Mouse (Mus musculus) small intestine, adult 2 months (tissue): Measurements from ENCODE around the gene Arhgef15. TPM values are rescaled to one million over a fixed set of nuclear protein-coding genes. Genes with fewer than 3 reads are reported as not detected.

Source experiments
- H3K27ac ChIP-seq: fragments of 200-500 bp; 2 replicates; pipeline ENCODE4 v1.5.1; 2012; ENCODE audit warnings: low read depth, low read length, control low read depth, inconsistent platforms; ENCODE audit not compliant: insufficient read depth
- H3K27me3 ChIP-seq: fragments of 200-500 bp; 2 replicates; pipeline ENCODE4 v1.6.1; 2012; ENCODE audit warnings: mild to moderate bottlenecking, moderate library complexity, low read length, inconsistent platforms; ENCODE audit not compliant: control insufficient read depth, insufficient read depth
- H3K36me3 ChIP-seq: fragments of 200-500 bp; 2 replicates; pipeline ENCODE4 v1.6.1; 2012; ENCODE audit warnings: mild to moderate bottlenecking, low read length, control low read depth, inconsistent platforms; ENCODE audit not compliant: control insufficient read depth, insufficient read depth
- H3K4me1 ChIP-seq: fragments of 200-500 bp; 2 replicates; pipeline ENCODE4 v1.6.1; 2012; ENCODE audit warnings: low read length, inconsistent platforms, mixed read lengths; ENCODE audit not compliant: control insufficient read depth, insufficient read depth, insufficient read length
- H3K4me3 ChIP-seq: fragments of 200-500 bp; 2 replicates; pipeline ENCODE4 v1.5.1; 2012; ENCODE audit warnings: low read depth, mild to moderate bottlenecking, control low read depth, inconsistent platforms, low read length, moderate library complexity
- CTCF ChIP-seq: fragments of 200-500 bp; IDR thresholded peaks from 2 replicates; pipeline ENCODE4 v1.5.1; 2012; ENCODE audit warnings: low read depth, mild to moderate bottlenecking, control low read depth, inconsistent platforms, low read length, moderate library complexity, mixed read lengths; ENCODE audit not compliant: insufficient replicate concordance, insufficient read length; ENCODE audit errors: extremely low read depth
- POLR2A ChIP-seq: fragments of 200-500 bp; IDR thresholded peaks from 2 replicates; pipeline ENCODE4 v1.6.1; 2012; ENCODE audit warnings: low read depth, mild to moderate bottlenecking, control low read depth, inconsistent platforms, low read length, moderate library complexity
- WGBS: fragments of 180-500 bp; shearing (Covaris S2); methylation state at CpG from one replicate; pipeline ENCODE4 v1.1.7; 2018; 5-methylcytosine and 5-hydroxymethylcytosine counted together
- polyA plus RNA-seq: library from polyadenylated mRNA; depleted of rRNA; stranded (reverse); fragments of >200 nt; gene quantifications from 2 replicates; pipeline ENCODE4 v1.2.3, GENCODE M21; 2012

Gene Arhgef15
- polyA plus RNA-seq, 1 experiment = 19.5 TPM

DNA sequence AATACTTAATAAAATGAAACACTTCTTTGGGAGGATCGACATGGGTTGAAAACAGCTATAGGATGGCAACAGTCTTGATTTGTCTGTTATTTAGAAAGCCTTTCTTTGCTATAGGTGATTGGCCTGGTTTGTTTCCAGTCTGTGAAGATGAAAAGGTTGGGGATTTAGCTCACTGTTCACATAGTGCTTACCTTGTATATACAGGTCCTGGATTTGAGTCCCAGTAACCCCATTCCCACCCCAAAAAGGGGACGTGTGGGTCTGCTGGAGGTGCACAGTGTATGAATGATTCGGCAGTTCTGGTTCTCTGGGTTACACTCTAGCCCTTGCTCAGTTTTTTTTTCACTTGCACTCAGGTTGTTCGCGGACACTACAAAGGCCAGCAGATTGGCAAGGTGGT lies 54.5 kb downstream of the Arhgef15 start:
- Histone ChIP-seq H3K27me3 (no peaks in the 10 kb centered on the region), H3K27ac (no peak overlapping the region), H3K4me1 (peaks cover 5% of the 10 kb centered on the region), H3K36me3 (peaks cover 35% of the 10 kb centered on the region), H3K4me3 (no peak overlapping the region)
- WGBS = 62% methylated on average over 5 of the region's 5 CpGs
- TF ChIP-seq CTCF (no peak), POLR2A (no peak)

DNA sequence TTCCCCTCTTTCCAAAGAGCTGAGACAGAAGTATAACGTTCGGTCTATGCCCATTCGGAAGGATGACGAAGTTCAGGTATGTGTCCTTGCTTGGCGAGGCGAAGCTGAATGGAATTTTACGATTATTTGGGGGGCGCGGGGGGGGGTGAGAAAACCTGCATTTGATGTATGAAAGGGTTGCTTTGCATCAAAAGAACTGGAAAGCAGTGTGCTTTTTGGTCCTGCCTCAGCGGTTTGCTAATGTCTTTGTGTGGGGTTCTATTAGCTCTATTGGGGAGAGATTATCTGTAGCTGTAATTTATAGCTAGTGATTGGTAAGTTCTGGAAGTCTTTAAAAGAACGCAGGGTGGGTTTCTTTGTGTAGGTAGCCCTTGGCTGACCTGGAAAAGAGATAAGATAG lies 54.9 kb downstream of the Arhgef15 start:
- TF ChIP-seq CTCF (no peak), POLR2A (no peak)
- 2% methylated on average over 11 of the region's 11 CpGs for WGBS
- Histone ChIP-seq H3K27ac (no peak overlapping the region), H3K4me1 (peaks cover 5% of the 10 kb centered on the region), H3K36me3 (peaks cover 35% of the 10 kb centered on the region), H3K27me3 (no peaks in the 10 kb centered on the region), H3K4me3 (peak overlapping the region; percentile 94)

DNA sequence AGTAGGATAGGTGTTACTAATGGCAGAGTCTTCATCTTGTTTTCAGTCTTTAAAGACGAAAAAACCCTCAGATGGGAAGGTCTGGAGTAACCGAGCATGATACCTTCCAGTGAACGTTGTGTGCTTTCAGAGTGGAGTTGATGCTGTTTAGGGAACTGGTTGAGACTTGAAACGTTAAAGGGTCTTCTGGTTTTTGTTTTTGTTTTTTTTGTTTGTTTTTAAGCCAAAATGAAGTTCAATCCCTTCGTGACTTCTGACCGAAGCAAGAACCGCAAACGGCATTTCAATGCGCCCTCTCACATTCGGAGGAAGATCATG lies 55.3 kb downstream of the Arhgef15 start:
- H3K4me3 ChIP-seq = peak overlapping the region; percentile 94
- TF ChIP-seq CTCF = no peak
- TF ChIP-seq POLR2A = no peak
- peak overlapping the region; percentile 49 for H3K27ac ChIP-seq
- H3K27me3 ChIP-seq = no peaks in the 10 kb centered on the region
- peaks cover 35% of the 10 kb centered on the region for H3K36me3 ChIP-seq
- under 1% methylated on average over 10 of the region's 10 CpGs for WGBS
- H3K4me1 ChIP-seq = peaks cover 5% of the 10 kb centered on the region

DNA sequence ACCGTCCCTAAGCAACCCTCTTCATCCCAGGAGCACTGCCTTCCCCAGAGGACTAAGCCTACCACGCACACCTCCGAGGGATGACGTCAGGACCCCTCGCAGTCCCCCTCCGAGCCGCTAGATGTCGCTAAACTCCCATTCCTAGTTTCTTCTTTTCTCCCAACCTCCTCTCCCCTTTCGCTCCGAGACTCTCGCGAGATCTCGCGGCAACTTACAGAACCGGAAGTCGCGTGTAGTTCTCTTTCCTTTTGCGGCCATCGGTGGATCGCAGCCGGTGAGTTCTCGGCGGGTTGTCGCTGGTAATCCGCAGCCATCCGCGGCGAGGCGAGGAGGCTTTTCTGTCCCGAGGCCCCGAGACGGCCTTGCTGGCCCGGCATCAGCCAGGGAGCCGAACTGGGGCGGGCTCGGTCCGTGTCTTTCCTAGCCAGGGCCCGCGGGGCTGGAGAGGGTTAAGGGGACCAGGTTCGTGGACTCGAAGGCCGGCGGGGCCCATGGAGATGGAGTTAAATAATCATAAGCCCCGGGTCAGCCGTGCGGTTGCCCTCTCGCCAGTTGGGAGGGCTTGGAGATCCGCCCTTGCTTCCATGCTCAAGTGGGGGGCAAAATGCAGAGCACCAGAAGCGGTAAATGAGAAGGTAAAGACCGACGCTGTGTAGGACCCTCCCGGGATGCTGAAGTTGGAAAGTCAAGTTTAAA lies 55.8 kb downstream of the Arhgef15 start, which contains the start of gene Rpl26:
Gene Rpl26 (plus strand): TSS at position 233 of the 696 bp plus-strand sequence.
- under 1% methylated on average over 52 of the region's 52 CpGs for WGBS
- Histone ChIP-seq H3K4me1 (peaks cover 5% of the 10 kb centered on the region), H3K4me3 (peak within 1 kb of the TSS; percentile 94), H3K27ac (peak within 1 kb of the TSS; percentile 49), H3K27me3 (no peaks in the 10 kb centered on the region), H3K36me3 (peaks cover 30% of the 10 kb centered on the region)
- TF ChIP-seq POLR2A (peak; percentile 80), CTCF (peak; percentile 97)

DNA sequence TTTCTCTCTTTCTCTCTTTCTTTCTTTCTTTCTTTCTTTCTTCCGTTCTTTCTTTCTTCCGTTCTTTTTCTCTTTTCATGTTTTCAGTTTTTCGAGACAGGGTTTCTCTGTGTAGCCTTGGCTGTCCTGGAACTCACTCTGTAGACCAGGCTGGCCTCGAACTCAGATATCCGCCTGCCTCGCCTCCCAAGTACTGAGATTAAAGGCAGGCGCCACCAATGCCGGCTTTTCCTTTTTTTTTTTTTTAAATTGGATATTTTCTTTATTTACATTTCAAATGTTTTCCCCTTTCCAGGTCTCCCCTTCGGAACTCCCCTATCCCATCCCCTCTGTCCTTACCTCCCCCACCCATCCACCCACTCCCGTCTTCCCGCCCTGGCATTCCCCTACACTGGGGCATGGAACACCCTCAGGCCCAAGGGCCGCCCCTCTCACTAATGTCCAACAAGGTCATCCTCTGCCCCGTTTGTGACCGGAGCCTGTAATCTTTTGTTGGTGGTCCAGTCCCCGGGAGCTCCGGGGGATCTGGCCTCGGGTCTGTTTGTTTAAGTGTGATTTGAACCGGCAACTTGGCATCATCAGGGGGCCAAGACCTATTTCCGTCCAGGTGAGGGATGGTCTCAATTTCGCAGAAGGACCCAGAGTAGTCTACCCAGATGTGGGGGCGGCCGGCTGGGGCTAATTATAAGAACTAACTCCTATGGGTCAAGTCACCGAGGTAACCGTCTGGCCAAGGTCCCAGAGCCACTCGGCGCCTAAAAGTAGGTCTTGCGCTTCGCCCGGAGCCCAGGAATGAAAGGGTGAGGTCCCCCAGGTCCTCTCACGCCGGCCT lies 56.5 kb downstream of the Arhgef15 start:
- no peaks in the 10 kb centered on the region for H3K27me3 ChIP-seq
- TF ChIP-seq POLR2A (no peak), CTCF (no peak)
- 27% methylated on average over 31 of the region's 31 CpGs for WGBS
- peaks cover 5% of the 10 kb centered on the region for H3K4me1 ChIP-seq
- peak overlapping the region; percentile 60 for H3K4me3 ChIP-seq
- H3K27ac ChIP-seq = no peak overlapping the region
- H3K36me3 ChIP-seq = peaks cover 23% of the 10 kb centered on the region

DNA sequence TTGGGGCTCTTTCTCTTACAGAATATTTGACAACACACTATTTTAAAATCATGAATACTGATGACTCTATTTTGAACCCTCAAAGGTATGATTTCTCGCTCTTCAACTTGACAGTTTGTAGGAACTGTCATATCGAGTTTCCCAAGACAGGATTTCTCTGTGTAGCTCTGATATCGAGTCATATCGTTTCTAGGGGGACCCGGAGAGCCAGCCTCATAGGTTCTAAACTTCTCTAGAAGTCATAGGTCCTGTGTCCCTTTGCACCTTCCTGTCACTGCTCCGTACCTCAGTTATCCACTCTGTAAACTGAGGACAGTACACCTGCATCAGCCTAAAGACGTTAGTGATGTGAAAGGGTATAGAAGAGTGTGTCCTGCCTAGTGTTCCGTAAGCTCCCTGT lies 57.5 kb downstream of the Arhgef15 start:
- no peak for TF ChIP-seq POLR2A
- TF ChIP-seq CTCF = no peak
- Histone ChIP-seq H3K36me3 (peaks cover 15% of the 10 kb centered on the region), H3K4me3 (no peak overlapping the region), H3K27ac (no peak overlapping the region), H3K27me3 (no peaks in the 10 kb centered on the region), H3K4me1 (peaks cover 5% of the 10 kb centered on the region)
- WGBS = 76% methylated on average over 8 of the region's 8 CpGs

DNA sequence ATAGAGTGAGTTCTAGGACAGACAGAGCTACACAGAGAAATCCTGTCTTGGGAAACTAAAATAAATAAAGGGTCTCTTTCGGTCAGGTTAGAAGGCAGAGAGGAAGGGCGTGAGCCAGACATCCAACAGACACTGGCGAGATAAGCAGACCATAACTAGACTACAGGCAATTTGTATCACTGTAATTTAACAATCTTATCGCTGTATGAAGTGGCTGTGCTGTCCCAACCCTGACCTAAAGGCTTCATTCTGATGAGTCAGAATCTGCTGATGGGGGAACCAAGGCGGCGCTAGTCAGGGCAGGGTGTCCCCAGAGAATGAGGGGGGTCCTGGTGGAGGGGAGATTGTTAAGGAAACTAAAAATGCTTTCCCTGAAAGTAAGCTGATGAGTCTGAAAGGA lies 58.5 kb downstream of the Arhgef15 start:
- 56% methylated on average over 6 of the region's 6 CpGs for WGBS
- Histone ChIP-seq H3K36me3 (peaks cover 7% of the 10 kb centered on the region), H3K27ac (no peak overlapping the region), H3K27me3 (no peaks in the 10 kb centered on the region), H3K4me3 (no peak overlapping the region), H3K4me1 (peaks cover 5% of the 10 kb centered on the region)
- TF ChIP-seq POLR2A (no peak), CTCF (no peak)
